Mouse (Mus musculus): ENCODE data around the gene Grid2. TPM values are rescaled to one million over a fixed set of nuclear protein-coding genes. Genes with fewer than 3 reads are reported as not detected.

The Grid2 gene
- polyA plus RNA-seq, 1 experiment from 2014 or later: 1.4 TPM

- Histone ChIP-seq H3K9ac (no peak overlapping the region), H3K27ac (ENCODE audit: low read depth) (no peak overlapping the region), H3K4me2 (no peak overlapping the region), H3K27me3 (ENCODE audit: insufficient read depth, low read length) (no peaks in the 10 kb centered on the region), H3K4me1 (ENCODE audit: insufficient read depth) (no peaks in the 10 kb centered on the region), H3K4me3 (ENCODE audit: low read depth, low read length) (no peak overlapping the region), H3K36me3 (ENCODE audit: insufficient read depth) (no peaks in the 10 kb centered on the region), H3K9me3 (ENCODE audit: low read depth, low read length) (no peaks in the 10 kb centered on the region)
- 58% methylated on average over 4 of the region's 4 CpGs for WGBS
- TF ChIP-seq CTCF (IDR thresholded peaks at IDR 0.05; ENCODE audit: low read depth): no peak
- ATAC-seq (ENCODE audit: insufficient read depth): no peak
- no peak for DNase-seq
These were observed 1234.8 kb downstream of the Grid2 start for GRCm38 (mm10) chr6:64490313-64491067.

GRCm38 (mm10) chr6:64504394-64504793 is 1248.7 kb downstream of the Grid2 start:
- 40% methylated on average over 1 of the region's 1 CpGs for WGBS
- no peak overlapping the region for H3K4me3 ChIP-seq (ENCODE audit: low read depth, low read length)
- H3K4me1 ChIP-seq (ENCODE audit: insufficient read depth): no peaks in the 10 kb centered on the region
- no peak overlapping the region for H3K9ac ChIP-seq
- ATAC-seq (ENCODE audit: insufficient read depth) (no peak), DNase-seq (no peak)
- no peak overlapping the region for H3K4me2 ChIP-seq
- H3K27me3 ChIP-seq (ENCODE audit: insufficient read depth, low read length): no peaks in the 10 kb centered on the region
- TF ChIP-seq CTCF (IDR thresholded peaks at IDR 0.05; ENCODE audit: low read depth): no peak
- H3K27ac ChIP-seq (ENCODE audit: low read depth): no peak overlapping the region
- H3K36me3 ChIP-seq (ENCODE audit: insufficient read depth): no peaks in the 10 kb centered on the region
- no peaks in the 10 kb centered on the region for H3K9me3 ChIP-seq (ENCODE audit: low read depth, low read length)

GRCm38 (mm10) chr6:64542168-64542567 is 1286.5 kb downstream of the Grid2 start:
- Histone ChIP-seq H3K27ac (ENCODE audit: low read depth) (no peak overlapping the region), H3K4me3 (ENCODE audit: low read depth, low read length) (no peak overlapping the region), H3K9ac (no peak overlapping the region), H3K36me3 (ENCODE audit: insufficient read depth) (no peaks in the 10 kb centered on the region), H3K4me2 (no peak overlapping the region), H3K4me1 (ENCODE audit: insufficient read depth) (no peaks in the 10 kb centered on the region), H3K9me3 (ENCODE audit: low read depth, low read length) (no peaks in the 10 kb centered on the region), H3K27me3 (ENCODE audit: insufficient read depth, low read length) (no peaks in the 10 kb centered on the region)
- WGBS: 60% methylated on average over 3 of the region's 3 CpGs
- ATAC-seq (ENCODE audit: insufficient read depth) (no peak), DNase-seq (no peak)
- no peak for TF ChIP-seq CTCF (IDR thresholded peaks at IDR 0.05; ENCODE audit: low read depth)

GRCm38 (mm10) chr6:64553645-64554044 is 1298.0 kb downstream of the Grid2 start:
- no peak overlapping the region for H3K4me2 ChIP-seq
- no peak overlapping the region for H3K4me3 ChIP-seq (ENCODE audit: low read depth, low read length)
- 64% methylated on average over 3 of the region's 3 CpGs for WGBS
- TF ChIP-seq CTCF (IDR thresholded peaks at IDR 0.05; ENCODE audit: low read depth): no peak
- no peaks in the 10 kb centered on the region for H3K9me3 ChIP-seq (ENCODE audit: low read depth, low read length)
- DNase-seq (no peak), ATAC-seq (ENCODE audit: insufficient read depth) (no peak)
- no peaks in the 10 kb centered on the region for H3K4me1 ChIP-seq (ENCODE audit: insufficient read depth)
- no peak overlapping the region for H3K27ac ChIP-seq (ENCODE audit: low read depth)
- H3K9ac ChIP-seq: no peak overlapping the region
- H3K27me3 ChIP-seq (ENCODE audit: insufficient read depth, low read length): no peaks in the 10 kb centered on the region
- no peaks in the 10 kb centered on the region for H3K36me3 ChIP-seq (ENCODE audit: insufficient read depth)

- no peak overlapping the region for H3K9ac ChIP-seq
- DNase-seq (no peak), ATAC-seq (ENCODE audit: insufficient read depth) (no peak)
- H3K4me2 ChIP-seq: no peak overlapping the region
- H3K9me3 ChIP-seq (ENCODE audit: low read depth, low read length): no peaks in the 10 kb centered on the region
- no peak overlapping the region for H3K27ac ChIP-seq (ENCODE audit: low read depth)
- TF ChIP-seq CTCF (IDR thresholded peaks at IDR 0.05; ENCODE audit: low read depth): no peak
- WGBS: 82% methylated on average over 4 of the region's 4 CpGs
- no peaks in the 10 kb centered on the region for H3K36me3 ChIP-seq (ENCODE audit: insufficient read depth)
- no peaks in the 10 kb centered on the region for H3K4me1 ChIP-seq (ENCODE audit: insufficient read depth)
- H3K4me3 ChIP-seq (ENCODE audit: low read depth, low read length): no peak overlapping the region
- no peaks in the 10 kb centered on the region for H3K27me3 ChIP-seq (ENCODE audit: insufficient read depth, low read length)
These were observed 1299.5 kb downstream of the Grid2 start for GRCm38 (mm10) chr6:64555220-64555619.

GRCm38 (mm10) chr6:64568599-64568998 is 1312.9 kb downstream of the Grid2 start:
- H3K4me3 ChIP-seq (ENCODE audit: low read depth, low read length): no peak overlapping the region
- DNase-seq (peak; percentile 64), ATAC-seq (ENCODE audit: insufficient read depth) (no peak)
- H3K27me3 ChIP-seq (ENCODE audit: insufficient read depth, low read length): no peaks in the 10 kb centered on the region
- no peak overlapping the region for H3K4me2 ChIP-seq
- no peaks in the 10 kb centered on the region for H3K9me3 ChIP-seq (ENCODE audit: low read depth, low read length)
- no peak overlapping the region for H3K9ac ChIP-seq
- no peak overlapping the region for H3K27ac ChIP-seq (ENCODE audit: low read depth)
- no peaks in the 10 kb centered on the region for H3K4me1 ChIP-seq (ENCODE audit: insufficient read depth)
- WGBS: 40% methylated on average over 5 of the region's 5 CpGs
- peak; percentile 65 for TF ChIP-seq CTCF (IDR thresholded peaks at IDR 0.05; ENCODE audit: low read depth)
- H3K36me3 ChIP-seq (ENCODE audit: insufficient read depth): no peaks in the 10 kb centered on the region

- no peak overlapping the region for H3K4me2 ChIP-seq
- TF ChIP-seq CTCF (IDR thresholded peaks at IDR 0.05; ENCODE audit: low read depth): no peak
- H3K36me3 ChIP-seq (ENCODE audit: insufficient read depth): no peaks in the 10 kb centered on the region
- 42% methylated on average over 3 of the region's 3 CpGs for WGBS
- ATAC-seq (ENCODE audit: insufficient read depth): peak; percentile 75
- no peaks in the 10 kb centered on the region for H3K9me3 ChIP-seq (ENCODE audit: low read depth, low read length)
- no peak overlapping the region for H3K9ac ChIP-seq
- H3K4me3 ChIP-seq (ENCODE audit: low read depth, low read length): no peak overlapping the region
- DNase-seq: peak; percentile 78
- no peaks in the 10 kb centered on the region for H3K27me3 ChIP-seq (ENCODE audit: insufficient read depth, low read length)
- no peak overlapping the region for H3K27ac ChIP-seq (ENCODE audit: low read depth)
- no peaks in the 10 kb centered on the region for H3K4me1 ChIP-seq (ENCODE audit: insufficient read depth)
These were observed 1325.7 kb downstream of the Grid2 start for GRCm38 (mm10) chr6:64581338-64581737.
